Mouse (Mus musculus) ES-Bruce4 (cell line): Measurements from ENCODE around the gene Rnf208.
"Not testable (repeated sequence)": the region's sequence is repeated elsewhere in the genome, so short reads cannot be mapped to it uniquely, and the experiment has no call there.

ENCODE experiments used
- CTCF ChIP-seq: IDR thresholded peaks from one replicate; pipeline ENCODE4 v1.8.1; 2011; ENCODE audit warnings: low read depth, low read length
- EP300 ChIP-seq: IDR thresholded peaks from 2 replicates; pipeline ENCODE4 v1.6.1; 2011; ENCODE audit warnings: low read depth, low read length; ENCODE audit not compliant: insufficient read depth
- POLR2A ChIP-seq: IDR thresholded peaks from one replicate; pipeline ENCODE4 v1.8.1; 2011; ENCODE audit warnings: low read length; ENCODE audit not compliant: insufficient read depth

DNA sequence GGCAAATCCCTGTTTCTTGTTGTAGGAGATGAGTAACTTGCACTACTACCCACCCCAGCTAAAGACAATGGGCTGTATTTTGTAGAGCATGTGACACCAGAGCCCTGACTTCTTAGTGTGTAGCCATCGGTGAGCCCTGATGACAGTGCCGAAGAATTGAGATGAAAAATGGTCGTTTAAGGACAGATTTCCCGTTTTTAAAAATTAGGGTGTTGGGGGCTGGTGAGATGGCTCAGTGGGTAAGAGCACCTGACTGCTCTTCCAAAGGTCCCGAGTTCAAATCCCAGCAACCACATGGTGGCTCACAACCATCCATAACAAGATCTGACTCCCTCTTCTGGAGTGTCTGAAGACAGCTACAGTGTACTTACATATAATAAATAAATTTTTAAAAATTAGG lies 15.2 kb downstream of the Rnf208 start:
- not testable (repeated sequence) for TF ChIP-seq POLR2A, CTCF, EP300
